Mouse (Mus musculus) liver, embryonic 14.5 days (tissue): ENCODE results near the gene Tmem132d.
"Not testable (repeated sequence)": the region's sequence is repeated elsewhere in the genome, so short reads cannot be mapped to it uniquely, and the experiment has no call there.

ENCODE experiments used
- CTCF ChIP-seq: IDR thresholded peaks from 2 replicates; pipeline ENCODE4 v1.5.1; 2016; ENCODE audit warnings: antibody characterized with exemption, low read depth, control low read depth
- EP300 ChIP-seq: IDR thresholded peaks from 2 replicates; pipeline ENCODE4 v1.6.1; 2016; ENCODE audit warnings: antibody characterized with exemption, low read depth

- TF ChIP-seq CTCF, EP300: not testable (repeated sequence)
Measured at GRCm38 (mm10) chr5:127980003-127980358, 452.9 kb downstream of the Tmem132d start.
